Mouse (Mus musculus) lung, postnatal 14 days (tissue): ENCODE measurements around the gene Hebp1.
A peak's percentile ranks its signal among the peaks of the same experiment; 100 is the strongest.

Experiments
- DNase-seq: peaks from one replicate; pipeline ENCODE4 v3.0.0; 2021

Gene Hebp1

GRCm38 (mm10) chr6:135196707-135197106 lies 1.1 kb downstream of the Hebp1 start:
- DNase-seq: no peak

GRCm38 (mm10) chr6:135194907-135195306 lies 2.9 kb downstream of the Hebp1 start:
- DNase-seq: no peak

DNA sequence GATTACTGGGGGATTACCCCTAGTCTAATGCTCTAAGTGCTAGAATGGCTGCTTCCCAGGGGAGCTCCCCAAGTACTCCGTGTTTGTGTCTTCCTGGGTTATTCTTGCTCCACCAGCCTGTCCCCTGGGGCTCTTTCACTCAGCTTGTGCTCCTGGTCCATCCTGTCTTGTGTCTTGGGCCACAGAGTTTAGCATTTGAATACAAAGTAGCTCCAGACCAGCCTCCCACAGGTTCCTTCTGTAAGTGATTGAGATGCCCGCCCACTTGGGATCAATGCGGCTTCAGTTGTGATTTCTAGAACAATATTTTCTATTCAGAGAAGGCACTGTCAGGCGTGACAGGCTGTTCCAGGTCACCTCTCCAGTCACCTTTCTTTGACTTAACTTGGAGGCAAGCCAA lies 4.1 kb downstream of the Hebp1 start:
- no peak for DNase-seq

DNA sequence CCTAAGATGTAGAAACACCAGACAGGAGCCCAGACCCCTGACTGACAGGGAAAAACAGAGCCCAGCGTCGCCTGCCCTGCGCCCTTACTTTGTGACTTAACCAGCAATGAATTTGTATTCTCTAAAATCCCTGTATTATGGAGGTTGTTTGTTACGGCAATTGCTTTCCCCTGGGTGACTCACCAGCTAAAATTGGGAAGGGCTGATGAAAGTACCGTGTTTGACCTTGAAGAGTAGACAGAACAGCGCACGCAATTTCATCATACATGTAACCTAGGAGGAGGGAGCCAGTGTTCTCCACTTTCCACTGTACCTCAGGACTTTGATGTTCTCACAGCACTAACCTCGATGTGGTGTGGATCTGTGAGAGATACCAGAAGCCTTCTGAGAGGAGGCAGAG lies 4.8 kb downstream of the Hebp1 start:
- DNase-seq: no peak

DNA sequence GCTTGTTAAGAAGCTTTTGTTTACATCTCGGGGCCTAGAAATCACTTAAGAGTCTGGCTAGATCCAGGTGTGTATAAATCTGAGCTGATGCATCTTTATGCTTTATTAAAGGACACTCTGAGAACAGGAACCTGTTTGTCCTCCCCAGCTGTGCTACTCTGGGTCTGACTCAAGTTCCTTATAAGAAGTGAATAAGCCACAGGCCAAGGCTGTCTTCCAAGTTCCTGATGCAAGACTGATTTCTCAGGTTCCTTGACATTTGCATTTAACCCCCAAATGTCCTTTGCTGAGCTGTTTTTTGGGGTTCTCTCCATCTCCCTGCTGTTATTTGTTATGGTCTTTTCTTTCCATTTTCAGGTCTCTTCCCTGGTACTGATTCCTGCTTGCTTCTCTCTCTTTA lies 5.9 kb downstream of the Hebp1 start:
- DNase-seq: no peak

GRCm38 (mm10) chr6:135190122-135190521 lies 7.7 kb downstream of the Hebp1 start:
- no peak for DNase-seq

- no peak for DNase-seq
Measured at GRCm38 (mm10) chr6:135188629-135189028, 9.2 kb downstream of the Hebp1 start.

- DNase-seq: no peak
Measured at GRCm38 (mm10) chr6:135187076-135187917, 10.5 kb downstream of the Hebp1 start.

GRCm38 (mm10) chr6:135183961-135184360 lies 13.9 kb downstream of the Hebp1 start:
- peak; percentile 14 for DNase-seq

DNA sequence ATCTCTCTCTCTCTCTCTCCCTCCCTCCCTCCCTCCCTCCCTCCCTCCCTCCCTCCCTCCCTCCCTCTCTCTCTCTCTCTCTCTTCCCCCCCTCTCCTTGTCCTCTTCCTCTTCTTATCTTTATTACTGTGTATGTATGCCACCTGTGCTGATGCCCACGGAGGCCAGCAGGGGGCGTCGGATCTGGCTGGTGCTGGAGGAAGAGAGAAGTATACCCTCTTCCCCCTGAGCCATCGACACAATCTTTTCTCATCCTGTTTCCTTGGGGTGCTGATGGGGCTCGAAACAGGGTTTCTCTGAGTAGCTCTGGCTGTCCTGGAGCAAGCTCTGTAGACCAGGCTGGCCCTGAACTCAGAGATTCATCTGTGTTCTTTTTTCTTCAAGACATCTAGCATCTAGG lies 14.9 kb downstream of the Hebp1 start:
- DNase-seq: no peak

DNA sequence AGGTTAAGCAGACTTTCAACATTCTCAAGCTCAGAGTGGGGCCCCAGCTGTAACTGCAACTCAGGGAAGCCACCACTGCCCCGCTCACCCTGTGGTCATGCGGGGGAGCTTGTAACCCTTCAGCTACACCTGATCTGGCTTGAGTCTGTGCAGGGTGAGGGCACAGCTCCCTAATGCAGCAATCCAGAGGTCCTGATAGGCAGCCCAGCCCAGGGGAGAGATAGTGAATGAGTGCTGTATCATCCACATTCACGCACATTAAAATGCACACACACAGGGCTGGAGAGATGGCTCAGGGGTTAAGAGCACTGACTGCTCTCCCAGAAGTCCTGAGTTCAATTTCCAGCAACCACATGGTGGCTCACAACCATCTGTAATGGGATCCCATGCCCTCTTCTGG lies 19.2 kb downstream of the Hebp1 start:
- DNase-seq: no peak

GRCm38 (mm10) chr6:135177271-135177670 lies 20.6 kb downstream of the Hebp1 start:
- no peak for DNase-seq

GRCm38 (mm10) chr6:135175014-135175413 lies 22.8 kb downstream of the Hebp1 start:
- DNase-seq: no peak

GRCm38 (mm10) chr6:135171736-135172135 lies 26.1 kb downstream of the Hebp1 start:
- DNase-seq: no peak

DNA sequence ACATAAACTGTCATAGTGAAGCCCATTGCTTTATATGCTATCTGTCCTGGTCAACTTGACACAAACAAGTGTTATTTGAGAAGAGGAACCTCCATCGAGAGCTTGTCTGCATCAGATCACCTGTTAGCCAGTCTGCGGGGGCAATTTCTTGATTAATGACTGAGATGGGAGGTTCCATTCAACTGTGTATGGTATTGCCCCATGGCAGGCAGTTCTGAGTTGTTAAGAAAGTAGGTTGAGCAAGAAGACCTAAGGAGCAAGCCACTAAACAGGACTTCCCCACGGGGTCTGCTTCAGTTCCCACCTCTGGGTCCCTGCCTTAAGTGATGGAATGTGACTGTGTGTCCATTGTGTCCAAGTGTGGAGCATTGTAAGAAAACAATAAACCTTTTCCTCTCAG lies 28.6 kb downstream of the Hebp1 start:
- no peak for DNase-seq

DNA sequence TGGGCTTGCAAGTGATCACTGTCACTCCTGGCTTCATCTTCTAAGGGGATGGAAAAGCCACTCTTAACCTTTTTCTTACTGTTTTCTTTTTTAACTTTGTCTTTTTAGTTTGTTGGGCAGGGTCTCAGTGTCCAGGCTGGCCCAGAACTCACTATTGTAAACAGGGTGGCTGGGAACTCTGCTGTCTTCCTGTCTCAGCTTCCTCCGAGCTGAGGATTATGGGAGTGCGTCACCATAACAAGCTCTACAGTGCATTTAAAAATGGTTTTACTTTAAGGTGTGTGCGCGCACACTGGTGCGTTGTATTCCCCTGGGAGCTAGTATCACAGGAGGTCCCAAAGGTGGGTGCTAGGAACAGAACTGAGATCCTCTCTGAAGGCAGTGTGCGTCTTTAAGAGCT lies 29.4 kb downstream of the Hebp1 start:
- DNase-seq: peak; percentile 23

- peak; percentile 92 for DNase-seq
Measured at GRCm38 (mm10) chr6:135167380-135168311, 30.2 kb downstream of the Hebp1 start.

- no peak for DNase-seq
Measured at GRCm38 (mm10) chr6:135166712-135167111, 31.1 kb downstream of the Hebp1 start.

GRCm38 (mm10) chr6:135166262-135166661 lies 31.6 kb downstream of the Hebp1 start:
- DNase-seq: no peak

GRCm38 (mm10) chr6:135165706-135166105 lies 32.1 kb downstream of the Hebp1 start:
- DNase-seq: no peak

DNA sequence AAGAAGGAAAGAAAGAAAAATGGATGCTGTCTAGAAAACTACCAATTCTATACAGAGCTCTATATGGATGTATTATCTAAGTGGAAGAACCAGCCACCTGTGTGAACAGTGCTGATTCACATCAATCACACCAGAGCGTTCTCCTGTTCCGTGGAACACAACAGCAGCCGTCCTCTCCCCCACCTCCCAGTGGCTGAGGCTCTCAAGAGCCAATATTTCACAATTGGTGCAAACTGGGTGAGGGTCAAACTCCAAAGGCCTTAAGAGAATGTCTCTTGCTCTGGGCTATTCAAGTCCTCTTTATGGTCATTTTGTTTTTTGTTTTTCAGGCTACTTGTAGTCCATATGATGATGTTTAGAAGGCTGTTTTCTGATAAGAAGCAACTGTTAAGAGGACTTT lies 32.6 kb downstream of the Hebp1 start:
- no peak for DNase-seq

GRCm38 (mm10) chr6:135162861-135163260 lies 35.0 kb downstream of the Hebp1 start:
- no peak for DNase-seq

DNA sequence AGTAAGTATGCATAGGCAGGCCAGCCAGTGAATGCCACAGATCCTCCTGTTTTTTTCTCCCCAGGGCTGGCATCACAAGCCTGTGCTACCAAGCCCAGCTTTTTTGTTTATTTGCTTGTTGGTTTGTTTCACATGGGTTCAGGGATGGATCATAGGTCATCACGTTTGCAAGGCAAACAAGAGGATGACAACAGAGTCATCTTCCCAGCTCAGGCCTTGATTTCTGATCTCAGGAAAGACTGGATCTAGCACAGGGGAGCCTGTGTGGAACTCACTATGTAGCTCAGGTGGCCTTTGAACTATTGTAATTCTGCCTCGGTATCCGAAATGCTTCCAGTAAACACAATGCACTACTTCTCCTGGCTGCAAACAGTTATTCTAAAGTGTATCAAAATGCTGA lies 35.5 kb downstream of the Hebp1 start:
- DNase-seq: no peak

DNA sequence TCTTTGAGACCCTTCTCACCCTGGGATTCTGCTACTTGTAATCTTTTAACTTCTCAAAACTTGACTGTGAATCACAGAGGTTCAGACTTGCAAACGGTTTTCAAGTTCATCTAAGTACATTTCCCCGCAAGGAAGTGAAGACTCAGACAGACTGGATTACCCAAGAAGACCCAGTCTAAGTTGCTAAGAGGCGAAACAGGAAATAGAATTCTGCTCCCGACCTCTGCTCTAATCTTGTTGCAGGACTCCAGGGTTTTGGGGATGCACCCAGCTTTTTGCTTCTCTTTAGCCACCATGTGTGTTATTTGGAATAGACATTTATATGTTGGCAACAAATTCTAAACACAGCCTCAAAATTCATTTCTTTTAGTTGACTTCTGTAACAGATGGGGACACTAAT lies 36.5 kb downstream of the Hebp1 start:
- DNase-seq: no peak
